Mouse (Mus musculus) bone marrow, adult 2 months (tissue): Measurements from ENCODE around the gene Ush2a.

Source experiments
- CTCF ChIP-seq: fragments of 200-500 bp; IDR thresholded peaks from 2 replicates; pipeline ENCODE4 v1.5.1; 2011; ENCODE audit warnings: low read length, control low read depth; ENCODE audit not compliant: control insufficient read depth, insufficient read depth
- POLR2A ChIP-seq: fragments of 200-500 bp; IDR thresholded peaks from 2 replicates; pipeline ENCODE4 v1.6.1; 2011; ENCODE audit warnings: low read depth, mild to moderate bottlenecking, control low read depth, low read length, borderline replicate concordance; ENCODE audit not compliant: control insufficient read depth

GRCm38 (mm10) chr1:188772516-188773229, 510.9 kb downstream of the Ush2a start:
- no peak for TF ChIP-seq POLR2A
- no peak for TF ChIP-seq CTCF
